Mouse (Mus musculus) heart, embryonic 14.5 days (tissue): ENCODE data around the gene Nagpa. TPM values are rescaled to one million over a fixed set of nuclear protein-coding genes. Genes with fewer than 3 reads are reported as not detected.

Source experiments
- ATAC-seq: fragments of 200-750 bp; cut with Nextera tagmentation; 2 replicates; pipeline ENCODE4 v1.8.0; 2017; ENCODE audit warnings: low read depth, moderate TSS enrichment; ENCODE audit not compliant: insufficient number of reproducible peaks, insufficient read depth, low FRiP score
- H3K27ac ChIP-seq, 2 experiments: fragments of 200-500 bp in 1 of 2; fragments of 300-500 bp in 1 of 2; sonication (generic) in 1 of 2; replicated peaks in 1 of 2; 2 replicates each; pipeline ENCODE4 v1.5.1; 2012 to 2014; ENCODE audit warnings: low read depth in 2 of 2, low read length in 2 of 2, control low read depth in 1 of 2, mild to moderate bottlenecking in 1 of 2, mixed read lengths in 1 of 2; ENCODE audit not compliant: control insufficient read depth in 1 of 2, insufficient read depth in 1 of 2
- H3K27me3 ChIP-seq: fragments of 300-500 bp; sonication (generic); 2 replicates; pipeline ENCODE4 v1.6.1; 2014; ENCODE audit warnings: mild to moderate bottlenecking, low read length, control low read depth; ENCODE audit not compliant: control insufficient read depth, insufficient read depth
- H3K36me3 ChIP-seq: fragments of 300-500 bp; sonication (generic); 2 replicates; pipeline ENCODE4 v1.6.1; 2014; ENCODE audit warnings: mild to moderate bottlenecking, control low read depth, low read length, mixed read lengths; ENCODE audit not compliant: control insufficient read depth, insufficient read depth
- H3K4me1 ChIP-seq, 2 experiments: fragments of 200-500 bp in 1 of 2; fragments of 300-500 bp in 1 of 2; sonication (generic) in 1 of 2; 2 replicates each; pipeline ENCODE4 v1.6.1; 2012 to 2014; ENCODE audit warnings: low read length in 2 of 2, control low read depth in 1 of 2, mixed read lengths in 1 of 2; ENCODE audit not compliant: control insufficient read depth in 2 of 2, insufficient read depth in 2 of 2
- H3K4me2 ChIP-seq: fragments of 300-500 bp; sonication (generic); 2 replicates; pipeline ENCODE4 v1.6.1; 2014; ENCODE audit warnings: mild to moderate bottlenecking, low read length
- H3K4me3 ChIP-seq, 2 experiments: fragments of 200-500 bp in 1 of 2; fragments of 300-500 bp in 1 of 2; sonication (generic) in 1 of 2; 2 replicates each; pipeline ENCODE4 v1.5.1; 2012 to 2014; ENCODE audit warnings: low read length in 2 of 2, mild to moderate bottlenecking in 2 of 2, control low read depth in 1 of 2, low read depth in 1 of 2, moderate library complexity in 1 of 2; ENCODE audit not compliant: control insufficient read depth in 1 of 2, insufficient read depth in 1 of 2
- H3K9ac ChIP-seq: fragments of 300-500 bp; sonication (generic); 2 replicates; pipeline ENCODE4 v1.6.1; 2014; ENCODE audit warnings: mild to moderate bottlenecking, low read length
- H3K9me3 ChIP-seq: fragments of 300-500 bp; sonication (generic); 2 replicates; pipeline ENCODE4 v1.6.1; 2016; ENCODE audit warnings: low read length, control low read depth; ENCODE audit not compliant: control insufficient read depth
- WGBS: fragments of 180-500 bp; shearing (Covaris S2); extraction: QIAGEN DNeasy Blood & Tissue Kit; methylation state at CpG from one replicate; pipeline ENCODE4 v1.1.7; 2014; 5-methylcytosine and 5-hydroxymethylcytosine counted together
- polyA plus RNA-seq: library from polyadenylated mRNA; unstranded; fragments of >200 nt; fragmentation: Nextera tagmentation; extraction: Ambion mirVana; gene quantifications from 2 replicates; pipeline ENCODE4 v1.2.1, GENCODE M21; 2014

Nagpa gene
- 13.1 and 13.7 TPM in 2 replicates for polyA plus RNA-seq

- no peaks in the 10 kb centered on the region for H3K27me3 ChIP-seq
- H3K4me2 ChIP-seq, result peak within 1 kb of the TSS; percentile 98
- 0 out of 4 replicates have a peak within 1 kb of the TSS, but pooled peaks of 1 of the 2 experiments have one; percentile 24 for H3K27ac ChIP-seq
- peak within 1 kb of the TSS; percentile 87 to 91 for H3K4me3 ChIP-seq
- peaks cover 21% of the 10 kb centered on the region for H3K36me3 ChIP-seq
- peak; percentile 82; the same call in 1 of the 2 replicates for ATAC-seq
- H3K4me1 ChIP-seq, result peaks cover 6% of the 10 kb centered on the region in 2 experiments; a peak in 2 of 4 replicates
- WGBS, result 3% methylated on average over 39 of the region's 40 CpGs
- H3K9me3 ChIP-seq, result no peaks in the 10 kb centered on the region
- peak within 1 kb of the TSS; percentile 77 for H3K9ac ChIP-seq
Measured at GRCm38 (mm10) chr16:5203668-5204433, at the start of gene Nagpa. Nagpa (minus strand) TSS chr16:5204012.

- 88% methylated on average over 2 of the region's 2 CpGs for WGBS
- no peak overlapping the region for H3K27ac ChIP-seq
- no peak overlapping the region for H3K4me3 ChIP-seq
Measured at GRCm38 (mm10) chr16:5252260-5252659, 48.4 kb upstream of the Nagpa start.

GRCm38 (mm10) chr16:5250891-5251290 is 47.1 kb upstream of the Nagpa start:
- H3K4me3 ChIP-seq, result no peak overlapping the region
- H3K4me1 ChIP-seq, result peaks cover 4 to 10% of the 10 kb centered on the region in 2 experiments; a peak in 3 of 4 replicates
- ATAC-seq, result no peak
- WGBS, result 83% methylated on average over 3 of the region's 3 CpGs
- no peaks in the 10 kb centered on the region for H3K9me3 ChIP-seq
- H3K4me2 ChIP-seq, result no peak overlapping the region
- no peaks in the 10 kb centered on the region for H3K27me3 ChIP-seq
- H3K36me3 ChIP-seq, result peaks cover 63% of the 10 kb centered on the region
- H3K9ac ChIP-seq, result no peak overlapping the region
- H3K27ac ChIP-seq, result no peak overlapping the region

More at GRCm38 (mm10) chr16:5252260-5252659, 48.4 kb upstream of the Nagpa start:
- H3K4me2 ChIP-seq, result no peak overlapping the region
- H3K9me3 ChIP-seq, result no peaks in the 10 kb centered on the region
- no peak overlapping the region for H3K9ac ChIP-seq
- H3K36me3 ChIP-seq, result peaks cover 53% of the 10 kb centered on the region
- no peak for ATAC-seq
- H3K27me3 ChIP-seq, result no peaks in the 10 kb centered on the region
- peaks cover 4 to 10% of the 10 kb centered on the region in 2 experiments; a peak in 3 of 4 replicates for H3K4me1 ChIP-seq

GRCm38 (mm10) chr16:5244411-5244810 is 40.6 kb upstream of the Nagpa start:
- Histone ChIP-seq H3K4me3 (no peak overlapping the region), H3K4me1 (no peaks in the 10 kb centered on the region), H3K9ac (no peak overlapping the region), H3K27me3 (no peaks in the 10 kb centered on the region), H3K4me2 (no peak overlapping the region), H3K9me3 (no peaks in the 10 kb centered on the region), H3K36me3 (peaks cover 93% of the 10 kb centered on the region), H3K27ac (no peak overlapping the region)
- no peak; the same call in 1 of the 2 replicates for ATAC-seq
- 30% methylated on average over 7 of the region's 7 CpGs for WGBS

- Histone ChIP-seq H3K36me3 (peaks cover 89% of the 10 kb centered on the region), H3K27me3 (no peaks in the 10 kb centered on the region), H3K4me1 (no peaks in the 10 kb centered on the region), H3K4me2 (no peak overlapping the region), H3K9ac (no peak overlapping the region), H3K27ac (no peak overlapping the region), H3K4me3 (no peak overlapping the region), H3K9me3 (no peaks in the 10 kb centered on the region)
- WGBS, result 84% methylated on average over 6 of the region's 6 CpGs
- no peak for ATAC-seq
Measured at GRCm38 (mm10) chr16:5242882-5243281, 39.1 kb upstream of the Nagpa start.

GRCm38 (mm10) chr16:5242355-5242754 is 38.5 kb upstream of the Nagpa start:
- Histone ChIP-seq H3K4me3 (no peak overlapping the region), H3K27me3 (no peaks in the 10 kb centered on the region), H3K4me1 (no peaks in the 10 kb centered on the region), H3K9me3 (no peaks in the 10 kb centered on the region), H3K27ac (no peak overlapping the region), H3K36me3 (peaks cover 84% of the 10 kb centered on the region), H3K9ac (no peak overlapping the region), H3K4me2 (no peak overlapping the region)
- no peak for ATAC-seq
- 91% methylated on average over 4 of the region's 4 CpGs for WGBS

GRCm38 (mm10) chr16:5233418-5234313 is 29.9 kb upstream of the Nagpa start, which contains the start of gene Alg1:
Alg1 (plus strand) TSS chr16:5233621.
- peaks cover 8% of the 10 kb centered on the region; the same call in 1 of the 2 replicates for H3K36me3 ChIP-seq
- H3K9ac ChIP-seq, result peak within 1 kb of the TSS; percentile 82
- H3K4me1 ChIP-seq, result peaks cover 3 to 6% of the 10 kb centered on the region in 2 experiments
- 2% methylated on average over 47 of the region's 47 CpGs for WGBS
- H3K27ac ChIP-seq, result peak within 1 kb of the TSS in 1 of 2 experiments; percentile 50; a peak in 1 of 4 replicates
- no peaks in the 10 kb centered on the region for H3K27me3 ChIP-seq
- 0 out of 2 replicates have a peak, but pooled peaks cover 2% of the 10 kb centered on the region for H3K9me3 ChIP-seq
- H3K4me3 ChIP-seq, result peak within 1 kb of the TSS; percentile 58 to 76
- H3K4me2 ChIP-seq, result peak within 1 kb of the TSS; percentile 81
- peak; percentile 96 for ATAC-seq
